Mouse (Mus musculus) liver, postnatal 0 days (tissue): Measurements from ENCODE around the gene Slfn1. TPM values are rescaled to one million over a fixed set of nuclear protein-coding genes. Genes with fewer than 3 reads are reported as not detected.

Experiments used
- ATAC-seq: fragments of 200-750 bp; cut with Nextera tagmentation; 2 replicates; pipeline ENCODE4 v1.8.0; 2017; ENCODE audit warnings: mild to moderate bottlenecking, moderate library complexity
- DNase-seq: peaks from one replicate; pipeline ENCODE4 v3.0.0-alpha.2; 2016
- H3K27ac ChIP-seq: fragments of 300-500 bp; sonication (generic); 2 replicates; pipeline ENCODE4 v1.5.1; 2014; ENCODE audit warnings: antibody characterized with exemption, moderate library complexity, mild to moderate bottlenecking, low read depth
- H3K27me3 ChIP-seq: fragments of 300-500 bp; sonication (generic); 2 replicates; pipeline ENCODE4 v1.6.1; 2014; ENCODE audit warnings: low read length, control low read depth, mixed read lengths; ENCODE audit not compliant: insufficient read depth
- H3K36me3 ChIP-seq: fragments of 300-500 bp; sonication (generic); replicated peaks from 2 replicates; pipeline ENCODE4 v1.6.1; 2014; ENCODE audit warnings: mild to moderate bottlenecking, control low read depth, low read length, moderate library complexity, mixed read lengths; ENCODE audit not compliant: insufficient read depth
- H3K4me1 ChIP-seq: fragments of 300-500 bp; sonication (generic); 2 replicates; pipeline ENCODE4 v1.6.1; 2014; ENCODE audit warnings: antibody characterized with exemption, mild to moderate bottlenecking, control low read depth; ENCODE audit not compliant: insufficient read depth
- H3K4me2 ChIP-seq: fragments of 300-500 bp; sonication (generic); 2 replicates; pipeline ENCODE4 v1.6.1; 2014; ENCODE audit warnings: low read depth, mild to moderate bottlenecking, low read length, moderate library complexity, mixed read lengths
- H3K4me3 ChIP-seq: fragments of 300-500 bp; sonication (generic); 2 replicates; pipeline ENCODE4 v1.5.1; 2014; ENCODE audit warnings: low read depth, low read length
- H3K9ac ChIP-seq: fragments of 300-500 bp; sonication (generic); replicated peaks from 2 replicates; pipeline ENCODE4 v1.6.1; 2014; ENCODE audit warnings: mild to moderate bottlenecking, moderate library complexity
- H3K9me3 ChIP-seq: fragments of 300-500 bp; sonication (generic); 2 replicates; pipeline ENCODE4 v1.6.1; 2016; ENCODE audit warnings: mild to moderate bottlenecking, control low read depth, low read length, mixed read lengths
- CTCF ChIP-seq: sonication (generic); IDR thresholded peaks from 2 replicates; pipeline ENCODE4 v1.5.1; 2016; ENCODE audit warnings: antibody characterized with exemption, low read depth
- EP300 ChIP-seq: IDR thresholded peaks from 2 replicates; pipeline ENCODE4 v1.6.1; 2016; ENCODE audit warnings: antibody characterized with exemption, low read depth, mild to moderate bottlenecking
- WGBS: fragments of 180-500 bp; shearing (Covaris S2); extraction: QIAGEN DNeasy Blood & Tissue Kit; methylation state at CpG from one replicate; pipeline ENCODE4 v1.1.7; 2014; ENCODE audit not compliant: insufficient replicate concordance; 5-methylcytosine and 5-hydroxymethylcytosine counted together
- polyA plus RNA-seq: library from polyadenylated mRNA; unstranded; fragments of >200 nt; fragmentation: Nextera tagmentation; extraction: Ambion mirVana; gene quantifications from 2 replicates; pipeline ENCODE4 v1.2.1, GENCODE M21; 2015

Slfn1 gene
- polyA plus RNA-seq, result 2.6 and 2.8 TPM in 2 replicates

DNA sequence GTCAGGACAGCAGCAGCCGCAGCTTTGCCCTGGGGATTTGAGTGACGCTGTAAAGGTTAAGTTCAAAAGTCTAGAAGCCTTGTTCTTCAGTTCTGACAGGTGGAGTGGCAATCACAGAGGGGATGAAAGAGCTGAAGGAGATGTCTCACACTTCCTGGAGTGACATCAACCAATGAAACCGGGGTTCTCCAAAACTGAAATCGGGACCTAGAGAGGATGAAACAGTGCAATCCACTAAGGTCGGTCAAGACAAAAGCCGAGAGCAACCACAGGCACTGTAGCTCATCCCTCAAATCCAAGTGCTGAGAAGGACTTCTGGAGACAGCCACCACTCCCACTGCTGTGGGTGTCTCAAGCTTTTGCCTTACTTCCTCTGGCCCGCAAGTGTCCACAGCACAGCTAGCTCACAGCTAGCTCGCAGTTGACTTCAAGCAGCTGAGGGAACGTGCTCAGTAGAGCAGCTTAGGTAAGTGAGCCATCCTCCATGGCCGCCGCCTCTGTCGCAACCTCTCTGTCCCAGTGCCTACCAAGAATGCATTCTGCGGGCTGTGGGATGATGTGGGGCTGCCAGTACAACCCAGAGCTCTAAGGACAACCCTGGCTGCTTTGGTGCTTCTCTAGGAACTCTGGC is at the start of gene Slfn1:
TSS of gene Slfn1 (plus strand) at position 253 of the 631 bp plus-strand sequence.
- Histone ChIP-seq H3K9ac (no peak within 1 kb of the TSS; the same call in 1 of the 2 replicates), H3K4me3 (peak within 1 kb of the TSS; percentile 23), H3K27ac (peak within 1 kb of the TSS; percentile 55), H3K4me1 (no peaks in the 10 kb centered on the region), H3K9me3 (no peaks in the 10 kb centered on the region), H3K27me3 (no peaks in the 10 kb centered on the region), H3K4me2 (peak within 1 kb of the TSS; percentile 26; the same call in 1 of the 2 replicates), H3K36me3 (no peaks in the 10 kb centered on the region)
- TF ChIP-seq CTCF (no peak), EP300 (no peak)
- WGBS, result 68% methylated on average over 13 of the region's 13 CpGs
- DNase-seq, result no peak
- no peak for ATAC-seq

DNA sequence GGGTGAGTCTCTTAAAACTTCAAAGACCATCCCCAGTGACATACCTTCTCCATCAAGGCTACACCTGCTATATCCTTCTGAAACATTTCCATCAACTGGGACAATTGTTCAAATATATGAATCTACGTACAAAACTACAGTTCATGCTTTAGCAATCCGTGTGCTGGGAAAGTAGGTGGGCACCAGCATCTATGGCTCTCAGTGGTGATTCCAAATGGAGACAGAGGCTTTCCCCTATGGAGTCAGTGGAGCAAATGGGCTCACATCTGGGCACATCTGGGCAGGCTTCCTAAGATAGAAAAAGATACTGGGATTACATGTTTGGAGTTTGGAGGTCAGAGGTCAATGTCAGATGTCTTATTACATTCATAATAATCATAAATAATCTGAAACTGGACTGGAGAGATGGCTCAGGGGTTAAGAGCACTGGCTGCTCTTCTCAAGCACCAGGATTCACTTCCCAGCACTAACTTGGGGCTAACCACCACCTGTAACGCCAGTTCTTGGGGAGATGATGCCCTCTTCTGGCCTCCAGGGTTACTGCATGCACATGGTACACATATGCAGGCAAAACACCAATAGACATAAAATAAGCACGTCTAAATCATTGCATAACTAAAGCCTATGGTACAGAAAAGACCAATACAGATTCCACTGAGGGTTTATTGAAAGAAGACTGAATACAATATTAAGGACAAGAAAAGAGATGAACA is 48.5 kb upstream of the Slfn1 start:
- DNase-seq (no peak), ATAC-seq (no peak)
- H3K27me3 ChIP-seq, result no peaks in the 10 kb centered on the region

DNA sequence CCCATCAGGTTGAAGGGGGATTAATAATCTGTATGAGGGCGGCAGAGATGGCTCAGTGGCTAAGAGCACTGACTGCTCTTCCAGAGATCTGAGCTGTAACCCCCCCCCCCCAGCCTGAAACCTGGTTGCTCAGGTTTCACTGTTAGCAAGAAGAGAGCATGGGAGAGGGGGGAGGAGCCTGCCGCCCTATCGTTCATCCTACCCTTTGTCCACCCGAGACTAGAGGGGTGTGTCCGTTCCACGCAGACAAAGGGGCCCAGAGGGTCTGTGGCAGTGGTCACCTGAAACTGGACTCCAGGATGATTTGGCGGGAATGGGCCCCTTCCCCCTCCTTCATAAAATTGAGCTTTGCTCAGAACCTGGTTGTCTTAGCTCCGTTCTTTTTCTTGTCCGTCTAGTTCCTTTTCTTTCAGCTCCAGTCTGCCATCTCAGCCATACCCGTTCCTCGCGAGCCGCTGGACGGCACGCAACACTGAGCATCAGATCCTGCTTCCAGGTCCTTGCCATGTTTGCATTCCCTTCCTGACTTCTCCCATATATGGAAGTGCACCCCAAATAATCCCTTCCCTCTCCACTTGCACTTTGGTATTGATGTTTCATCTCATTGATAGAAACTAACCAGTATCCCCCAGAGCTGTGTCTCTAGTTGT is 46.2 kb upstream of the Slfn1 start:
- TF ChIP-seq CTCF (no peak), EP300 (no peak)

More for the DNA sequence above, 48.5 kb upstream of the Slfn1 start:
- 71% methylated on average over 4 of the region's 4 CpGs for WGBS
- H3K9ac ChIP-seq, result no peak overlapping the region
- peaks cover 19% of the 10 kb centered on the region for H3K36me3 ChIP-seq
- H3K4me1 ChIP-seq, result peaks cover 5% of the 10 kb centered on the region; the same call in 1 of the 2 replicates
- peak overlapping the region; percentile 54 for H3K4me2 ChIP-seq
- peak overlapping the region; percentile 49; the same call in 1 of the 2 replicates for H3K4me3 ChIP-seq
- 0 out of 2 replicates have a peak overlapping the region, but pooled peaks have one; percentile 78 for H3K27ac ChIP-seq
- TF ChIP-seq CTCF (peak; percentile 61), EP300 (no peak)
- no peaks in the 10 kb centered on the region for H3K9me3 ChIP-seq

DNA sequence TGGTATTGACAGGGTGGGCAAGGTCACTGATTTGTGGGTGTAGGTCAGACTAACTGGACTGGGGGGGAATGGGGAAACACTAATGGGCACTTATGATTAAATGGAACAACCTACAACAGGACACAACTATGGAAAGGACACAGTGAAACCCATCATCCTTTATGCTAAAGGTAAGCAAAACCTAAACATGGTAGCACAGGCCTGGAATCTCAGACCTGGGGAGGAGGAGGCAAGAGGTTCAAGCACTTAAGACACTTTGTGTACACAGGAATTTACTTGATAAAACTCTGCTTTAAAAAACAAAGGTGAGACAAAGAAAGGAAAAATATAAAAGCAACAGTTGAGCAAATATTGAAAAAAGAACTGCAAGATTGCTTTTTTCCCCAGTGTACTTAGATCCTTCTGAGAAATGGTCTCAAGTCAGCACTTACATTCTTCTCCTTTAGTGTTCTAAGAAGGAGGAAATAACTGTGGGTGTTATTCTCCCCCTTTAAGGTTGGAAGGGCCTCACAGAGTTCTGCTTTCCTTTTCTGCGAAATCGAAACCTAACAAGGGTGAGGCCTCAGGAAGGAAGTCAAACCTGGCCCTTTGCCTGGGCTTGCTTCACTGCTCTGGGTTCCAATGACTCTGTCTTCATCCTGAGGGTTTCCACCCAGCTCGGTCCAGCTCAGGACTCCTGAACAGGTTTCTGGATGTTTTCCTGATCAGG is 38.8 kb upstream of the Slfn1 start:
- no peaks in the 10 kb centered on the region for H3K36me3 ChIP-seq
- peak; percentile 88 for ATAC-seq
- peaks cover 23% of the 10 kb centered on the region for H3K4me1 ChIP-seq
- 25% methylated on average over 3 of the region's 3 CpGs for WGBS
- peak overlapping the region; percentile 22; the same call in 1 of the 2 replicates for H3K4me2 ChIP-seq
- H3K27me3 ChIP-seq, result no peaks in the 10 kb centered on the region
- H3K27ac ChIP-seq, result peak overlapping the region; percentile 95
- TF ChIP-seq CTCF (no peak), EP300 (peak; percentile 56; the same call in 1 of the 2 replicates)
- DNase-seq, result peak; percentile 75
- H3K9me3 ChIP-seq, result no peaks in the 10 kb centered on the region
- H3K9ac ChIP-seq, result peak overlapping the region; percentile 50; the same call in 1 of the 2 replicates
- H3K4me3 ChIP-seq, result no peak overlapping the region

More for the DNA sequence above, 46.2 kb upstream of the Slfn1 start:
- Histone ChIP-seq H3K9me3 (no peaks in the 10 kb centered on the region), H3K27ac (no peak overlapping the region), H3K4me2 (no peak overlapping the region), H3K4me3 (no peak overlapping the region), H3K4me1 (no peaks in the 10 kb centered on the region), H3K36me3 (peaks cover 19% of the 10 kb centered on the region), H3K27me3 (no peaks in the 10 kb centered on the region), H3K9ac (no peak overlapping the region)
- ATAC-seq, result no peak
- 90% methylated on average over 15 of the region's 15 CpGs for WGBS
- DNase-seq, result no peak

DNA sequence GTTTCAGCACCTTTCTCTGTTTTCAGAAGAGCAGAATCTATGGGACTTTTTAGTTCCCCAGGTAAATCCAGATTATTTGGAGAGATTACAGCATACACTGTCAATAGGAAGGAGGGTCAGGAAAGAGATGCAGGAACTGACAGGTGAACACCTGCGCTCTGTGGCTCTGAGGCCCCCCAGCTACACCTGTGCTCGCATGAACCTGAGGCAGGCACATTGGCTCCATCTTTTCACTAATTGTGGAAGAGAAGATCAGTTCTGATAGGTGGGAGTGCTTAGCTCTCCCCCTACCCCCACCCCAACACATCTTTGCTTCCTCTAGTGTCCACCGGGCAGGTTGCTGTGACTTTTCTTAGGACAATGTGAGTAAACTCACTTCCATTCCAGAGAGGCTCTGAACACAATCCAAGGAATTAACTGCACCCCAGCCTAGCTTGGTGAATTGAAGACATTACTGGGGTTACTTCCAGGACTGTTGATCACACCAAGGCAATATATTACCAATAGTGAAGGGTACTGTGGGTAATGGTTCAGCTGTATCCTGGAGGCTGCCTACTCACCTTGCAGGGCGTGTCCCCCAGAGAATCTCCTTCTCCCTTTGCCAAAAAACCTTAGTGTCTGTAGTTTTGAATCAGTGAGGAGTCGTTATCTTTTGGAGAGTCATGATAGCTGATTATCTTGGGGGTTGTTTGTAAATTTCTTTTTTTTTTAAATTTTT is 38.1 kb upstream of the Slfn1 start:
- no peak overlapping the region for H3K4me3 ChIP-seq
- peak overlapping the region; percentile 7; the same call in 1 of the 2 replicates for H3K4me2 ChIP-seq
- H3K4me1 ChIP-seq, result peaks cover 23% of the 10 kb centered on the region
- no peaks in the 10 kb centered on the region for H3K9me3 ChIP-seq
- 57% methylated on average over 5 of the region's 5 CpGs for WGBS
- peak overlapping the region; percentile 50; the same call in 1 of the 2 replicates for H3K9ac ChIP-seq
- no peaks in the 10 kb centered on the region for H3K27me3 ChIP-seq
- ATAC-seq, result peak; percentile 30
- TF ChIP-seq EP300 (no peak), CTCF (no peak)
- peak; percentile 14 for DNase-seq
- no peaks in the 10 kb centered on the region for H3K36me3 ChIP-seq
- H3K27ac ChIP-seq, result peak overlapping the region; percentile 95
